Mouse (Mus musculus) cortical plate, adult 2 months (tissue): ENCODE results near the gene Ptprn2.

Experiments
- CTCF ChIP-seq: fragments of 200-500 bp; IDR thresholded peaks from 2 replicates; pipeline ENCODE4 v1.5.1; 2011; ENCODE audit warnings: mild to moderate bottlenecking, control low read depth, low read length; ENCODE audit not compliant: insufficient read depth; ENCODE audit errors: extremely low read depth
- POLR2A ChIP-seq: fragments of 200-500 bp; IDR thresholded peaks from 2 replicates; pipeline ENCODE4 v1.6.1; 2011; ENCODE audit warnings: mild to moderate bottlenecking, low read length, control low read depth; ENCODE audit not compliant: insufficient read depth; ENCODE audit errors: extremely low read depth

- no peak for TF ChIP-seq POLR2A
- TF ChIP-seq CTCF: no peak
Measured at GRCm38 (mm10) chr12:117203506-117203905, 718.0 kb downstream of the Ptprn2 start.
